Mouse (Mus musculus): ENCODE results near the gene Atg4d. TPM values are rescaled to one million over a fixed set of nuclear protein-coding genes. Genes with fewer than 3 reads are reported as not detected.
"Not testable (repeated sequence)": the region's sequence is repeated elsewhere in the genome, so short reads cannot be mapped to it uniquely, and the experiment has no call there.

Atg4d gene
- total RNA-seq, 4 experiments from 2014 or later: 37.3 to 45.0 (median 38.1) TPM

DNA sequence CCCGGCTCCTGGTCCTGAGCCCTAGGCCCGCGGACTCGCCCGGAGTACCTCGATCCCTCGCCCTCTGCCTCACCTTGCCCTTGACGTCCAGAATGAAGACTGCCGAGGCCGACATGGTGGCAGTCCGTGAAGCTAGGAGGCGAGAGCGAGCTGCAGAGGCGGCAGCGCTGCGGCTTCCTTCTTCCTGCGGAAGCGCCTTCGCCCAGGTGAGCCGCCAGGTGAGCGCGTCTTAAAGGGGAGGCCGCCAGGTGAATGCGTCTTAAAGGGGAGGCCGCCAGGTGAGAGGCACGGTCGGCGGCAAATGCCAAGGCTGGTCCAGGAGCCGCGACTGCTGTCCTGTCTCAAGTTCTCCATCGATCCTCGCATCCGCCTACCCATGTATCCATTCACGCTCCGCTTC is 47.0 kb downstream of the Atg4d start, which contains the start of gene Ap1m2:
TSS of gene Ap1m2 (minus strand) at position 204 of the 400 bp plus-strand sequence.
- no peak for DNase-seq (ENCODE audit: low spot score in 2 of 2)

DNA sequence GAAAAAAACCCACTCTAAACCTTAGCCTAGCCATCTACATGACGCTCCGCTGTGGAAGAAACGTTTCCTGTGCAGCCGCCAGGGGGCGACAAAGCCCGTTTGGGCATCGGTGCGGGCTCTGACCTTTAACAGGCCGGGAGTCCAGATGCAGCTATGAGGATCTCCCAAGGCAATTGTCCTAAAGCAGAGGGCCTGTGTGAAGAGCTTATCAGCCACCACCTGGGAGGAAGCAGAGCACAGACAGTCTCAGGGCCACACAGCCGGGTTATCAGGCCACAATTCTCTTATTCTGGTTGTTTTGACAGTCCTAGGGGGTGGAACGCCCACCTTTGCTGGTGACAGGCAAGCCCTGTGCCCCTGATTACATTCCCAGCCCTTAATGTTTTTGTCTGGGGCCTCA is 48.3 kb downstream of the Atg4d start:
- peak; percentile 48 to 71 for DNase-seq (ENCODE audit: low spot score in 2 of 2)

DNA sequence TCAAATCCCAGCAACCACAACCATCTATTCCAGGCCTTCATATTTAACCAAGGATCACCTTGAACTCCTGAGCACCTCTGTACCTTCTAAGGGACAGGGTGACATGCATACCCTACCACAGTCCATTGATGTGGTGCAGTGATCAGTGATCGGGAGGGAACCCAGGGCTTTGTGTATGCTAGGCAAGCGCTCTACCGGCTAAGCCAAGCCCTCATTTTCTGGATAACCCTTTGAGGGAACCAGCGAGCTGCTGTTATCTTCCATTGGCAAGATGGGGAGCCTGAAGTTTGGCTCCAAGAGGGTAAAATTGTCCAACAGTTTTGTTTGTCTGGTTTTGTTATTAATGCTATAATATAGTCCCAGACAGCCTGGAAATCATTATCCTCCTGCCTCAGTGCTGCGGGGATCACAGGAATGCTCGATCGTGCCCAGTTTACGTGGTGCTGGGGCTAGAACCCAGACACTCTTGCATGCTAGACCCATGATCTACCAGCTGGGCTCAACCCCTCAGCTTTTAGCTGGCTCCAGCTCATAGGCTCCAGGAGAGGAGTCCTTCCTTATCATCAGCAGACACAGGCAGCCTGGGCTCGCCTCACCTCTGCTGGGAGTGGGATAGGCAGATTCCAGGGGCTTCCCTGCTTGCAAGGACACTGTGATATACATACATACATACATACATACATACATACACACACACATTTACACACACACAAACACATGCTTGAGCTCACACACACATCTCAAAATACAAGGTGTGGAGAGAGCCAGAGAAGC is 49.5 kb downstream of the Atg4d start:
- DNase-seq (ENCODE audit: low spot score in 2 of 2): no peak

DNA sequence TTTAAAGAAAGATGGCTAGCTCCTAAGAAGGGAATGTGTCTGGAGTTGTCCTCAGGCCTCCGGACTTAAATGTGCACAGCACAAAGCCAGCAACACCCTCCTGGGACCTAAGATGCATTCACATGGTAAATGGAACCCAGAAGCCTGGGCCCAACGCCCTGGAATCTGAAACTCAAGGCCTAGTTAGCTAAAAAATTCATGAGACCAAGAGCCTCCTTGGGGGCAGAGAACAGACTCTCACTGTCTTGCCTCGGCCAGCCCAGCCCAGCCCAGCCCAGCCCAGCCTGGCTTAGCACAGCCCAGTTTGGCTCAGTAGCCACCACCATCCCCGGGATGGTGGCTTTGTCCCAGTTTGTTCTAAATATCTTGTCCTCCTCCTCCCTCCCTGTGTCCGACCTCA is 50.3 kb downstream of the Atg4d start:
- DNase-seq (ENCODE audit: low spot score in 2 of 2): no peak

DNA sequence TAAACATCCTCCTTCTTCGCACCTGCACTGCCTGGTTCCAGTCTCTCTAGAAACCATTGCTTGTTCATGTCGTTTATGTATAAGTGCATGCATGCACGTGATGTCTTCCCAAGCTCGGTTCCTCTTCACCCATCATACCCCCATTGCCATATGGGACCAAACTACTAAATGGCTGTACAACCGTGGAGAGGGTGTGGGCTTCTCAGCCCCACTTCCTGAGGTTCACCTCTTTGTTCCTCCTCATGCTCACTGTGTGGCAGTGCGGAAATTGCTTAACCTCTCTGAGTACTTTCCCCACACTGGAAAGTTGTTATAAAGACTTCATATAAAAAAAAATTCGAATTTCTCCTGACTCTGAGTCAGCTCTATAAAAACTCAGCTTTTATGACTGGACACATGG is 51.6 kb downstream of the Atg4d start:
- DNase-seq (ENCODE audit: low spot score in 2 of 2): no peak

DNA sequence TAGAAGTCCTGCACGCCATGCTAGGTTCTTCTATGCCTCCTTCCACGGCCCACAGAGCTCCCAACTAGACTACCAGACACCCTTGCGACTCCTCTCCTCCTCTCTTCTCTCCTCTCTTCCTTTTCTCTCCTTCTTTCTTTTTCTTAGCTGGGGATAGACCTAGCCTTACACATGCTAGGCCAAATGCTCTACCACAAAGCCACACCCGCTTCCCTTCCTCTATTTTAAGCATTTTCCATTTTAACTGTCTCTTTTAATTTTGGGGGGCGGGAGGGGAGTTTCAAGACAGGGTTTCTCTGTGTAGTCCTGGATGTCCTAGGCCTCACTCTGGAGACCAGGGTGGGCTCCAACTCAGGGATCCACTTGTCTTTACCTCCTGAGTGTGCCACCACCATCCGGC is 53.7 kb downstream of the Atg4d start:
- no peak for DNase-seq (ENCODE audit: low spot score in 2 of 2)

DNA sequence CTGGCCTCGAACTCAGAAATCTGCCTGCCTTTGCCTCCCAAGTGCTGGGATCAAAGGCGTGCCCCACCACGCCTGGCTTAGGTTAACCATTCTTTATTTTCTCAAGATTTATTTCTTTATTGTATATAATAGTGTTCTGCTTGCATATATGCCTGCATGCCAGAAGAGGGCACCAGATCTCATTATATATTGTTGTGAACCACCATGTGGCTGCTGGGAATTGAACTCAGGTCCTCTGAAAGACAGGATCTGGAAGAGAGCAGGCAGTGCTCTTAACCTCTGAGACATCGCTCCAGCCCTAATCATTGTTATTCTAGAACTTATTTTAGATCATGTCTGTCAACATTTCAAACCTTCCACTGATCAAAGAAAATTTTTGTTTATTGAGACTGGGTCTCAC is 54.4 kb downstream of the Atg4d start:
- no peak for DNase-seq (ENCODE audit: low spot score in 2 of 2)

DNA sequence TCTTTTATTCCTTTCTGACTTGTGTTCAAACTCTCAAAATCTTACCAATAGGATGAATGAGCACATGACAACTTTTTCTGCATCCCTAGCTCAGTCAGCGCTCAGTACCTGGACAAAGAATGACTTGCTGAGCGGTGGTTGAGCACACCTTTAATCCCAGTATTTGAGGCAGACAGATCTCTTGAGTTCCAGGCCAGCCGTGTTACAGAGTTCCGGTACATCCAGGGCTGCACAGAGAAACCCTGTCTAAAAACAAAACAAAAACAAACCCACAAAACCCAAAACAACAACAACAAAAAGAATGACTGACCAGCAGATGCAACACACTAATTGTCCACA is 55.2 kb downstream of the Atg4d start:
- DNase-seq (ENCODE audit: low spot score in 2 of 2): no peak

DNA sequence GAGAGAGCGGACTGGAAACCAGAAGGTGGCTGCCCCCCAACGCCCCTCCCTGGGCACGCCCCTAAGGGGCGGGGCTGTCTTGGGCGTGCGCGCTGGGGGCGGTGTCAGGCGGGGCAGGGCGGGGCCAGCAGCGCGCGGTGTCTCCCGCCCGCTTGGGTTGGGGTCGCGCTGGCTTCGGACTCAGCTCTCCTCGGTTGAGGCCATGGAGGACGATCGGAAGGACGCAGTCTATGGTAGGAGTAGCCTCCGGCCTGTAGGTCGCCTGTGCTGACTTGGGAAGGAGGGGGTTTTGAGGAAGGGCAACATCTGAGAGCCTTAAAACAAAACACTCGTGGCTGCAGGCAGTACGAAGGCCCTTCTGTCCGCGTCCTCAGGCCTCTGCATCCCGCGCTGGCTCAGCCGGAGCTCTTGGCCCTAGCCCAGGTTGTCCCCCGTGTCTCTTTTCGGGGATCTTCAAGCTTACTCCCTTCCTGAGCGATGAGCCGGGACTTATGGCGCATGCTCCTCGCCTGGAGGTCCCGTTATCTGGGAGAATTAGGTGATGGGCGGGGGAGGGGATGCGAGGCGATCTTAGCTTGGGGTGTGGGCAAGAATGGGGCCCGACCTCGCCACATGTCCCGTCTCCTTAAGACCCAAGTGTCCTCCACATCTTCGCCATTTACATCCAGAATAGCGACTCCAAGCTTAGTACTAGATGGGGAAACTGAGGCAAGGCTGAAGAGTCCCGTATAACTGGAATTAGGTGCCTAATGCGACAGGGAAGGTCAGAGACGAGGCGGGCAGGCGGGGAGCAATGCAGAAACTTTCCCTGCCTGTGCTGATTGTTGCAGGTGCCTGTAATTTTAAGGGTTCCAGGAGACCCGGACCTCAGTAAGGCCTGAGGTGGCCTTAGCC is 55.8 kb downstream of the Atg4d start, which contains the start of gene Slc44a2:
TSS of gene Slc44a2 (plus strand) at position 80 of the 894 bp plus-strand sequence.
- DNase-seq (ENCODE audit: low spot score in 2 of 2): peak; percentile 29 to 67

DNA sequence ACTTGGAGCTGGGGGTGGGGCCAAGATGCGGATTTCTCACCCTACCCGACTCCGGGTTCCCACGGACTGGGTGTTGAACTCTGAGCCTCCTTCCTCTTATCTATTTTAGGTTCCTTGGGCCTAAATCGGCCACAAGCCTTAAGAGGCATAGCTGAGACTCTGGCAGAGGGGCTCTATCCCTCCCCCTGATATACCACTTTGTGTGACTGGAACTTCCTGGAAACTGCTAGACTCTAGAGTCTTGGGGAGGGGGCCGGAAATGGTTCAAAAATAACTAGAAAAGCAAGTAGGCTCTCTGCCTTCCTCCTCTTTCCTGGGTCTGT is 56.4 kb downstream of the Atg4d start:
- no peak for DNase-seq (ENCODE audit: low spot score in 2 of 2)

DNA sequence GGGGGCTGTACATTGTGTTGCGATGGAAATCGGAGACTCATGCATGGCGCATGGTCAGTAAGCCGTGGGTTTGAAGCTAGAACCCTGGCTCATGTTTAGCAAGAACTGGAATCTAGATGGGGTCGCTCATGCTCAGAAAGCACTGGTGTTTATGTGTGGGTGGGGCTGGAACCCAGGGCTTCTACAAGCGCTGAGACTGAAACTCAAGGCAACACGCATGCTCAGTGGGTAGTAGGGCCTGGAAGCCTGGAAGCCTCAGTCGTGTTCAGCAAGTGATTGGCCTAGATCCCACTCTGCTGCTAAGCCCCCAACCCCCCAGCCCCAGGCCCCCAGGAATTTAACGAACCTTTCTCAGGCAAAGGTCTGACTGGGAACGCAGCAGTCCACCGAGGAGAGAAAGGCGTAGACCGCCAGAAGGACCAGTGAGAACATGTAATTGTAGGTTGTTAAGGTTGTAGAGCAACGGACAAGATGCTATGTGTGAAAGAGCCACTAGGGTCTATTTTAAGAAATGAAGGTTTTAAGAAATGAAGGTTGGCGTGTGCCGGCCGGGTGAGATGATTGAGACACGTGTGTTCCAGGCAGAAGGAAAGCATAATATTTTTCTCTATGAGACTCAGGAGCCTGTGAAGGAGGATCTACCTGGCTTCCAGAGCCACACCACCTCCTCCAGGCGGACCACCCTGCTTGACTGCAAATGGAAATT is 57.3 kb downstream of the Atg4d start:
- DNase-seq (ENCODE audit: low spot score in 2 of 2): peak in 1 of 2 experiments; percentile 22

DNA sequence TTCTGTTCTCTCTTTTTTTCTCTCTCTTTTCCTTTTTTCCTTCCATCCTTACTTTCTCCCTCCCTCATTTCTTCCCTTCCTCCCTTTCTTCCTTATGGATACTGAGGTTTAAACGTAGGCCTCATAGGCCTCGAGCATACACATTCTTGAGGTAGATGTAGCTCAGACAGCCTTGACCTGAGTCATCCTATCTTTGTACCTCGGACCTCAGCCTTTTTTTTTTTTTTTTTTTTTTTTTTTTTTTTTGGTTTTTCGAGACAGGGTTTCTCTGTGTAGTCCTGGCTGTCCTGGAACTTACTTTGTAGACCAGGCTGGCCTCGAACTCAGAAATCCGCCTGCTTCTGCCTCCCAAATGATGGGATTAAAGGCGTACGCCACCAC is 57.8 kb downstream of the Atg4d start:
- DNase-seq (ENCODE audit: low spot score in 2 of 2): not testable (repeated sequence)

DNA sequence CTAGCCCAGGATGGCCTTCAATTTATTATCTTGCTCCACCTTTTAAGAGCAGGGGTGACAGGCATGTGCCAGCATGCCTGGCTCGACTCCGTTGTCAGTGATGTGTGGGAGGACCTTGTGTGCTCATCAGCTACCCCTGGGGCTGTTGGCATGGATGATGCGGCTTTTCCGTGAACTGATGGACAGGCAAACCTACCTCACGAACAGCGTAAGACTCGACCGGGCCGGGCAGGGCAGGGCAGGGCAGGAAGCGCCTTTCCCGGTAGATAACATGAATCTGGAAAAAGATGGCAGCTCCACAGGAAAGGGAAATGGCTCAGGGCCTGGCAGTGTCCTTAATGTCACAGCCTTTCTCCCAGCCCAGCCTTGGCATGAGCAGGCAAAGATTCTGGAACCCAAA is 59.2 kb downstream of the Atg4d start:
- no peak for DNase-seq (ENCODE audit: low spot score in 2 of 2)

Other genes with a start within 250 kb of the Atg4d start
- gene Icam1, start 249.3 kb upstream of the Atg4d start, total RNA-seq (2022): 1 to 10 TPM; 2.8 to 9.8 (median 6.3) TPM
- gene Icam4, start 235.9 kb upstream of the Atg4d start, total RNA-seq (2022): 1 to 10 TPM in 3 of 4 experiments, under 1 TPM in 1; 0.49 to 1.8 (median 1.4) TPM
- 100 to 1,000 TPM; 302 to 315 (median 304) TPM for gene Icam5, start 233.2 kb upstream of the Atg4d start, total RNA-seq (2022)
- 1 to 10 TPM in 1 of 4 experiments, under 1 TPM in 1, not detected in 2; 0.87 to 1.1 TPM for gene Zglp1, start 198.2 kb upstream of the Atg4d start, total RNA-seq (2022)
- gene Gm49373, start 192.2 kb upstream of the Atg4d start, total RNA-seq (2022): 1 to 10 TPM; 1.2 to 2.3 (median 2.2) TPM
- 10 to 100 TPM; 47.3 to 69.6 (median 59.3) TPM for gene Fdx1l, start 191.7 kb upstream of the Atg4d start, total RNA-seq (2022)
- 1 to 10 TPM; 2.7 to 5.4 (median 4.0) TPM for gene Gm38431, start 173.3 kb upstream of the Atg4d start, total RNA-seq (2022)
- 10 to 100 TPM; 26.7 to 35.4 (median 31.6) TPM for gene Raver1, start 173.3 kb upstream of the Atg4d start, total RNA-seq (2022)
- gene Tyk2, start 134.1 kb upstream of the Atg4d start, total RNA-seq (2022): 10 to 100 TPM; 17.1 to 20.7 (median 18.7) TPM
- gene Cdc37, start 115.3 kb upstream of the Atg4d start, total RNA-seq (2022): 100 to 1,000 TPM; 116 to 151 (median 131) TPM
- 10 to 100 TPM; 86.6 to 99.1 (median 93.6) TPM for gene Pde4a, start 99.6 kb upstream of the Atg4d start, total RNA-seq (2022)
- gene Keap1, start 25.9 kb upstream of the Atg4d start, total RNA-seq (2022): 10 to 100 TPM; 52.8 to 60.0 (median 56.6) TPM
- gene S1pr5, start 16.9 kb upstream of the Atg4d start, total RNA-seq (2022): 10 to 100 TPM; 11.3 to 19.1 (median 14.6) TPM
- 10 to 100 TPM; 43.2 to 48.9 (median 44.5) TPM for gene Kri1, start 22.7 kb downstream of the Atg4d start, total RNA-seq (2022)
- 10 to 100 TPM; 48.8 to 61.6 (median 55.9) TPM for gene Cdkn2d, start 26.1 kb downstream of the Atg4d start, total RNA-seq (2022)
- 1 to 10 TPM in 3 of 4 experiments, under 1 TPM in 1; 0.35 to 2.0 (median 1.6) TPM for gene Ap1m2, start 47.0 kb downstream of the Atg4d start, total RNA-seq (2022)
- gene Slc44a2, start 55.4 kb downstream of the Atg4d start, total RNA-seq (2022): 10 to 100 TPM; 55.2 to 74.2 (median 64.7) TPM
- gene Ilf3, start 102.6 kb downstream of the Atg4d start, total RNA-seq (2022): 100 to 1,000 TPM in 3 of 4 experiments, 10 to 100 TPM in 1; 95.4 to 113 (median 103) TPM
- 10 to 100 TPM; 28.5 to 41.7 (median 36.6) TPM for gene Qtrt1, start 146.5 kb downstream of the Atg4d start, total RNA-seq (2022)
- gene Dnm2, start 159.6 kb downstream of the Atg4d start, total RNA-seq (2022): 10 to 100 TPM; 60.8 to 76.0 (median 71.2) TPM
- gene Tmed1, start 245.0 kb downstream of the Atg4d start, total RNA-seq (2022): 10 to 100 TPM; 10.2 to 16.2 (median 13.8) TPM

Measured in layer of hippocampus, adult 8-10 months (tissue).